Mouse (Mus musculus): Measurements from ENCODE around the gene Slit3.

Slit3 gene

GRCm38 (mm10) chr11:35687316-35687715 is 566.3 kb downstream of the Slit3 start:
- DNase-seq (ENCODE audit: low read depth, low spot score) = no peak

GRCm38 (mm10) chr11:35690515-35691281 is 569.7 kb downstream of the Slit3 start:
- peak; percentile 26 for DNase-seq (ENCODE audit: low read depth, low spot score)

- peak; percentile 9 for DNase-seq (ENCODE audit: low read depth, low spot score)
Observed at GRCm38 (mm10) chr11:35693136-35693535, 572.1 kb downstream of the Slit3 start.

- DNase-seq (ENCODE audit: low read depth, low spot score) = no peak
Observed at GRCm38 (mm10) chr11:35693625-35694024, 572.6 kb downstream of the Slit3 start.

GRCm38 (mm10) chr11:35697476-35697875 is 576.5 kb downstream of the Slit3 start:
- DNase-seq (ENCODE audit: low read depth, low spot score) = peak; percentile 24

GRCm38 (mm10) chr11:35698901-35699300 is 577.9 kb downstream of the Slit3 start:
- DNase-seq (ENCODE audit: low read depth, low spot score) = no peak

GRCm38 (mm10) chr11:35703471-35703870 is 582.4 kb downstream of the Slit3 start:
- DNase-seq (ENCODE audit: low read depth, low spot score) = no peak

- DNase-seq (ENCODE audit: low read depth, low spot score) = no peak
Observed at GRCm38 (mm10) chr11:35704381-35704780, 583.4 kb downstream of the Slit3 start.

- DNase-seq (ENCODE audit: low read depth, low spot score) = no peak
Observed at GRCm38 (mm10) chr11:35704927-35705326, 583.9 kb downstream of the Slit3 start.

GRCm38 (mm10) chr11:35707431-35707830 is 586.4 kb downstream of the Slit3 start:
- no peak for DNase-seq (ENCODE audit: low read depth, low spot score)

GRCm38 (mm10) chr11:35711314-35711713 is 590.3 kb downstream of the Slit3 start:
- no peak for DNase-seq (ENCODE audit: low read depth, low spot score)

GRCm38 (mm10) chr11:35718881-35719280 is 597.9 kb downstream of the Slit3 start:
- DNase-seq (ENCODE audit: low read depth, low spot score) = no peak

GRCm38 (mm10) chr11:35723876-35724275 is 602.9 kb downstream of the Slit3 start:
- no peak for DNase-seq (ENCODE audit: low read depth, low spot score)

- DNase-seq (ENCODE audit: low read depth, low spot score) = no peak
Observed at GRCm38 (mm10) chr11:35726341-35726846, 605.4 kb downstream of the Slit3 start.

- no peak for DNase-seq (ENCODE audit: low read depth, low spot score)
Observed at GRCm38 (mm10) chr11:35728200-35728599, 607.2 kb downstream of the Slit3 start.

- no peak for DNase-seq (ENCODE audit: low read depth, low spot score)
Observed at GRCm38 (mm10) chr11:35729186-35729585, 608.2 kb downstream of the Slit3 start.

- no peak for DNase-seq (ENCODE audit: low read depth, low spot score)
Observed at GRCm38 (mm10) chr11:35732366-35732765, 611.3 kb downstream of the Slit3 start.

- no peak for DNase-seq (ENCODE audit: low read depth, low spot score)
Observed at GRCm38 (mm10) chr11:35736817-35737216, 615.8 kb downstream of the Slit3 start.

- DNase-seq (ENCODE audit: low read depth, low spot score) = no peak
Observed at GRCm38 (mm10) chr11:35737262-35737661, 616.2 kb downstream of the Slit3 start.

GRCm38 (mm10) chr11:35738102-35738501 is 617.1 kb downstream of the Slit3 start:
- no peak for DNase-seq (ENCODE audit: low read depth, low spot score)

GRCm38 (mm10) chr11:35743586-35743985 is 622.6 kb downstream of the Slit3 start:
- no peak for DNase-seq (ENCODE audit: low read depth, low spot score)

GRCm38 (mm10) chr11:35744571-35744970 is 623.5 kb downstream of the Slit3 start:
- DNase-seq (ENCODE audit: low read depth, low spot score) = peak; percentile 31

- no peak for DNase-seq (ENCODE audit: low read depth, low spot score)
Observed at GRCm38 (mm10) chr11:35750578-35750977, 629.6 kb downstream of the Slit3 start.

Measured in telencephalon, adult 2 months (tissue).